Mouse (Mus musculus) forebrain, embryonic 15.5 days (tissue): ENCODE data around the gene Csrnp1. TPM values are rescaled to one million over a fixed set of nuclear protein-coding genes. Genes with fewer than 3 reads are reported as not detected.

Source experiments
- ATAC-seq: fragments of 200-750 bp; cut with Nextera tagmentation; replicated peaks from 2 replicates; pipeline ENCODE4 v1.8.0; 2017; ENCODE audit warnings: mild to moderate bottlenecking, moderate TSS enrichment, moderate library complexity
- H3K27ac ChIP-seq: fragments of 300-500 bp; sonication (generic); replicated peaks from 2 replicates; pipeline ENCODE4 v1.5.1; 2015; ENCODE audit warnings: mild to moderate bottlenecking, inconsistent platforms
- H3K27me3 ChIP-seq: fragments of 300-500 bp; sonication (generic); 2 replicates; pipeline ENCODE4 v1.6.1; 2015; ENCODE audit warnings: inconsistent platforms
- H3K36me3 ChIP-seq: fragments of 300-500 bp; sonication (generic); 2 replicates; pipeline ENCODE4 v1.6.1; 2015; ENCODE audit warnings: mild to moderate bottlenecking, inconsistent platforms
- H3K4me1 ChIP-seq: fragments of 300-500 bp; sonication (generic); 2 replicates; pipeline ENCODE4 v1.6.1; 2015; ENCODE audit warnings: inconsistent platforms
- H3K4me2 ChIP-seq: fragments of 300-500 bp; sonication (generic); replicated peaks from 2 replicates; pipeline ENCODE4 v1.6.1; 2015; ENCODE audit warnings: mild to moderate bottlenecking, inconsistent platforms
- H3K4me3 ChIP-seq: fragments of 300-500 bp; sonication (generic); 2 replicates; pipeline ENCODE4 v1.5.1; 2015; ENCODE audit warnings: mild to moderate bottlenecking, inconsistent platforms
- H3K9ac ChIP-seq: fragments of 300-500 bp; sonication (generic); replicated peaks from 2 replicates; pipeline ENCODE4 v1.6.1; 2015; ENCODE audit warnings: mild to moderate bottlenecking, inconsistent platforms
- H3K9me3 ChIP-seq: fragments of 300-500 bp; sonication (generic); 2 replicates; pipeline ENCODE4 v1.6.1; 2016; ENCODE audit warnings: inconsistent platforms
- WGBS: fragments of 180-500 bp; shearing (Covaris S2); methylation state at CpG from one replicate; pipeline ENCODE4 v1.1.7; 2015; ENCODE audit warnings: mixed read lengths; 5-methylcytosine and 5-hydroxymethylcytosine counted together
- polyA plus RNA-seq: library from polyadenylated mRNA; unstranded; fragments of >200 nt; fragmentation: Nextera tagmentation; extraction: Ambion mirVana; gene quantifications from 2 replicates; pipeline ENCODE4 v1.2.1, GENCODE M21; 2015

The Csrnp1 gene
- polyA plus RNA-seq, 1 experiment from 2014 or later, result 2.0 TPM

GRCm38 (mm10) chr9:119932358-119932757 is 52.1 kb downstream of the Csrnp1 start:
- whole genome bisulfite sequencing, result 89% methylated on average over 12 of the region's 12 CpGs
- peaks cover 25% of the 10 kb centered on the region for H3K36me3 ChIP-seq
- H3K9me3 ChIP-seq, result no peaks in the 10 kb centered on the region
- H3K27me3 ChIP-seq, result no peaks in the 10 kb centered on the region
- no peak overlapping the region for H3K4me3 ChIP-seq
- ATAC-seq, result no peak
- H3K27ac ChIP-seq, result no peak overlapping the region
- H3K4me1 ChIP-seq, result peaks cover 15% of the 10 kb centered on the region
- no peak overlapping the region for H3K9ac ChIP-seq
- no peak overlapping the region for H3K4me2 ChIP-seq

GRCm38 (mm10) chr9:119926497-119926896 is 58.0 kb downstream of the Csrnp1 start:
- Histone ChIP-seq H3K4me3 (no peak overlapping the region), H3K4me1 (no peaks in the 10 kb centered on the region), H3K27me3 (no peaks in the 10 kb centered on the region), H3K9ac (no peak overlapping the region), H3K4me2 (no peak overlapping the region), H3K27ac (no peak overlapping the region), H3K9me3 (no peaks in the 10 kb centered on the region), H3K36me3 (peaks cover 73% of the 10 kb centered on the region)
- WGBS, result 90% methylated on average over 5 of the region's 5 CpGs
- no peak for ATAC-seq

DNA sequence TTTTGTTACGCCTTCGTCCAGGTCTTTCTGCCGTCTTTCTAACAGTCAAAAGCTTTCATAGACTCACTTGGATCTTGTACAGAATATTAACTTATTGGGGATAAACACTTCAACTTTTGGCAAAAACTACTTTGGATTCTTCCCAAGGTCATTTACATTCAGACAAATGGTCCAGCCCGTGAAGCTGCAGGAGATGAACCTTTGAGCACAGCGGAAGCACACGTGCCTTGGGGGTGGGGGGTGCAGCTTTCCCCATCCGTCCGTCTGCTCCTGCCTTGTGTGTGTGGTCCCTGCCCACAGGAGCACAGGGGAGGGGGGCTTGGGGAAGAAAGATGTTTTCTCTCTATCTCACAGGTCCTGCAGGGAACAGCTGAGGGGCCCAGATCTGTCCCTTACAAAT is 58.7 kb downstream of the Csrnp1 start:
- Histone ChIP-seq H3K4me3 (no peak overlapping the region), H3K36me3 (peaks cover 80% of the 10 kb centered on the region), H3K4me2 (no peak overlapping the region), H3K4me1 (no peaks in the 10 kb centered on the region), H3K27ac (no peak overlapping the region), H3K9me3 (no peaks in the 10 kb centered on the region), H3K9ac (no peak overlapping the region), H3K27me3 (no peaks in the 10 kb centered on the region)
- ATAC-seq, result no peak
- WGBS, result 64% methylated on average over 8 of the region's 8 CpGs

DNA sequence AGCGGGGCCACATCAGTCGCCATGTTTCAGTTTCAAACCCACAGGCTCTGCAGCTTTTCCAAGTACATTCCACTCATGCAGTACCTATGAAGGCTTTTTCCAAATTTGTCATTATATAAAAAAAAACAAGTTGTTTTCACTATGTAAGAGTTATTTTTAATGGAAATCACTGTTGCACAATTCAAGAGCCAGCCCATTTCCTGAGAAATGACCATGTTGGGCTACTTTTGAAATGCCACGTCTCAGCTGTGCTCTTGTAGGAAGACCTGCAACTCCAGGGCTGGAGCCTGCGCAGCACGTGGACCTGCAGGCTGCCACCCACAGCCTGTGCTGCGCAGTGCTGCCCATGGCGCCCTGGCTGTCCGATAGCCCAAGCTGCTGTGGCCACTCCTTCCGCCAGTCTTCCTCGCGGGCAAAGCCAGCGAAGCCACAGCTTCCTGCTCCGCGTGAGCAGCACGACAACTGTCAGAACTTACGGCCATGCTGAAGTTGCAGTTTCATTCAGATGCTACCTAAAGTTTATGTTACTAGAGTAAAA is 59.3 kb downstream of the Csrnp1 start:
- no peaks in the 10 kb centered on the region for H3K27me3 ChIP-seq
- ATAC-seq, result no peak
- no peak overlapping the region for H3K4me2 ChIP-seq
- no peak overlapping the region for H3K4me3 ChIP-seq
- no peak overlapping the region for H3K9ac ChIP-seq
- no peaks in the 10 kb centered on the region for H3K9me3 ChIP-seq
- H3K27ac ChIP-seq, result no peak overlapping the region
- peaks cover 83% of the 10 kb centered on the region for H3K36me3 ChIP-seq
- H3K4me1 ChIP-seq, result no peaks in the 10 kb centered on the region
- 93% methylated on average over 16 of the region's 16 CpGs for WGBS

GRCm38 (mm10) chr9:119923462-119923861 is 61.0 kb downstream of the Csrnp1 start:
- peaks cover 85% of the 10 kb centered on the region for H3K36me3 ChIP-seq
- WGBS, result 89% methylated on average over 4 of the region's 4 CpGs
- H3K27ac ChIP-seq, result no peak overlapping the region
- H3K27me3 ChIP-seq, result no peaks in the 10 kb centered on the region
- H3K4me1 ChIP-seq, result no peaks in the 10 kb centered on the region
- no peak overlapping the region for H3K9ac ChIP-seq
- no peak for ATAC-seq
- H3K9me3 ChIP-seq, result no peaks in the 10 kb centered on the region
- H3K4me3 ChIP-seq, result no peak overlapping the region
- no peak overlapping the region for H3K4me2 ChIP-seq

Other genes with a start within 250 kb of the Csrnp1 start
- gene Scn11a, start 159.2 kb downstream of the Csrnp1 start, polyA plus RNA-seq, result 0.18 and 0.22 TPM in 2 replicates
- 78.0 and 82.5 TPM in 2 replicates for gene Wdr48, start 89.8 kb downstream of the Csrnp1 start, polyA plus RNA-seq
- 25.5 and 26.2 TPM in 2 replicates for gene Gorasp1, start 47.1 kb downstream of the Csrnp1 start, polyA plus RNA-seq
- 0.57 and 0.69 TPM in 2 replicates for gene Ttc21a, start 47.1 kb downstream of the Csrnp1 start, polyA plus RNA-seq
- not detected in 2 replicates for gene Xirp1, start 38.9 kb upstream of the Csrnp1 start, polyA plus RNA-seq
- 6.6 and 6.9 TPM in 2 replicates for gene Cx3cr1, start 85.2 kb upstream of the Csrnp1 start, polyA plus RNA-seq
- gene Ccr8, start 107.5 kb upstream of the Csrnp1 start, polyA plus RNA-seq, result not detected in 2 replicates
- 37.4 and 37.9 TPM in 2 replicates for gene Slc25a38, start 125.7 kb upstream of the Csrnp1 start, polyA plus RNA-seq
- 997 and 1,035 TPM in 2 replicates for gene Rpsa, start 143.0 kb upstream of the Csrnp1 start, polyA plus RNA-seq
- gene Mobp, start 165.0 kb upstream of the Csrnp1 start, polyA plus RNA-seq, result 0.17 TPM in 1 of 2 replicates, not detected in the other